Mouse (Mus musculus) adrenal gland, adult (tissue): ENCODE measurements around the gene Epsti1.

Experiments used
- DNase-seq, 2 experiments: peaks; one replicate each; pipeline ENCODE4 v3.0.0; 2022 to 2023; ENCODE audit warnings: low spot score in 1 of 2; ENCODE audit not compliant: inconsistent age in 2 of 2

Gene Epsti1

GRCm38 (mm10) chr14:77921641-77922040 is 17.6 kb downstream of the Epsti1 start:
- no peak for DNase-seq

- DNase-seq: no peak
These were observed 19.2 kb downstream of the Epsti1 start for GRCm38 (mm10) chr14:77923076-77923865.

GRCm38 (mm10) chr14:77925414-77925813 is 21.4 kb downstream of the Epsti1 start:
- no peak for DNase-seq

- DNase-seq: peak; percentile 16 to 78
These were observed 22.7 kb downstream of the Epsti1 start for GRCm38 (mm10) chr14:77926718-77927117.

- DNase-seq: peak; percentile 58 to 91
These were observed 24.0 kb downstream of the Epsti1 start for GRCm38 (mm10) chr14:77928021-77928420.

- DNase-seq: no peak
These were observed 24.6 kb downstream of the Epsti1 start for GRCm38 (mm10) chr14:77928653-77929052.

- DNase-seq: no peak
These were observed 25.2 kb downstream of the Epsti1 start for GRCm38 (mm10) chr14:77929139-77929678.

- peak in 1 of 2 experiments; percentile 29 for DNase-seq
These were observed 28.4 kb downstream of the Epsti1 start for GRCm38 (mm10) chr14:77932150-77933047.

GRCm38 (mm10) chr14:77933243-77933642 is 29.2 kb downstream of the Epsti1 start:
- peak; percentile 37 to 75 for DNase-seq

GRCm38 (mm10) chr14:77934431-77934830 is 30.4 kb downstream of the Epsti1 start:
- no peak for DNase-seq

GRCm38 (mm10) chr14:77941105-77941504 is 37.1 kb downstream of the Epsti1 start:
- DNase-seq: no peak

- DNase-seq: no peak
These were observed 38.2 kb downstream of the Epsti1 start for GRCm38 (mm10) chr14:77942235-77942634.

- DNase-seq: no peak
These were observed 38.9 kb downstream of the Epsti1 start for GRCm38 (mm10) chr14:77942793-77943558.

- DNase-seq: no peak
These were observed 57.7 kb downstream of the Epsti1 start for GRCm38 (mm10) chr14:77961741-77962140.

- DNase-seq: no peak
These were observed 59.5 kb downstream of the Epsti1 start for GRCm38 (mm10) chr14:77963525-77963924.

- no peak for DNase-seq
These were observed 67.3 kb downstream of the Epsti1 start for GRCm38 (mm10) chr14:77971355-77971754.

- no peak for DNase-seq
These were observed 70.2 kb downstream of the Epsti1 start for GRCm38 (mm10) chr14:77974221-77974620.

GRCm38 (mm10) chr14:77975702-77976101 is 71.7 kb downstream of the Epsti1 start:
- no peak for DNase-seq

GRCm38 (mm10) chr14:77981516-77981915 is 77.5 kb downstream of the Epsti1 start:
- no peak for DNase-seq

GRCm38 (mm10) chr14:77997731-77998130 is 93.7 kb downstream of the Epsti1 start:
- no peak for DNase-seq

GRCm38 (mm10) chr14:78004486-78004885 is 100.4 kb downstream of the Epsti1 start:
- no peak for DNase-seq
